Mouse (Mus musculus): ENCODE measurements around the gene Dennd1a. TPM values are rescaled to one million over a fixed set of nuclear protein-coding genes. Genes with fewer than 3 reads are reported as not detected.

Dennd1a gene
- polyA plus RNA-seq, 1 experiment = 7.7 TPM

DNA sequence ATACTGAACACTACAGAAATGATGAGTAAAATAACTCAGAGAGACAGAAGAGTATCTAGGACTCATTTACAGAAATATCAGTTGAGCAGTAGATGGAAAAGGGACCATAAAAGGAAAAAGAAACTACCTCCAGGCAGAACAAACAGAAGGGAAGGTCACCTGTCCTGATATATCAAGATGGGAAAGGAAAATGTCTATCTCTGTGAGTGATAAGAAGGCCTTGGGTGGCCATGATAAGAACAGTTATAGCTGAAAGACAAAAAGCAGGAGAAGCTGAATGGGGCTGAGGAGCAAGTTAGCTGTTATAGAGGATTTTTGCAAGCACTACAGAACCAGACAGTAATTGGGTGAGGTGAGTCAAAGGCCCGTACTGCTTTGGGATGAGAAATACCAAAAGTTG, 155.7 kb downstream of the Dennd1a start:
- Histone ChIP-seq H3K79me2 (ENCODE audit: control insufficient read depth, insufficient read depth) (no peaks in the 10 kb centered on the region), H3K27me3 (ENCODE audit: control insufficient read depth, insufficient read depth, insufficient read length) (no peaks in the 10 kb centered on the region), H3ac (ENCODE audit: control insufficient read depth, insufficient read length, low read depth) (no peak overlapping the region), H3K4me3 (ENCODE audit: insufficient read depth, poor library complexity, severe bottlenecking) (no peak overlapping the region), H3K79me3 (ENCODE audit: low read depth) (no peaks in the 10 kb centered on the region), H3K36me3 (ENCODE audit: control insufficient read depth, insufficient read depth) (no peaks in the 10 kb centered on the region)
- TF ChIP-seq CTCF (IDR thresholded peaks at IDR 0.05; ENCODE audit: control insufficient read depth, insufficient read depth, insufficient read length) (no peak), USF1 (IDR thresholded peaks at IDR 0.05; ENCODE audit: low read depth) (no peak)

GRCm38 (mm10) chr2:38129961-38130802, 157.0 kb downstream of the Dennd1a start:
- Histone ChIP-seq H3K27me3 (ENCODE audit: control insufficient read depth, insufficient read depth, insufficient read length) (no peaks in the 10 kb centered on the region), H3K79me3 (ENCODE audit: low read depth) (no peaks in the 10 kb centered on the region), H3K36me3 (ENCODE audit: control insufficient read depth, insufficient read depth) (no peaks in the 10 kb centered on the region), H3ac (ENCODE audit: control insufficient read depth, insufficient read length, low read depth) (no peak overlapping the region), H3K4me3 (ENCODE audit: insufficient read depth, poor library complexity, severe bottlenecking) (no peak overlapping the region), H3K79me2 (ENCODE audit: control insufficient read depth, insufficient read depth) (no peaks in the 10 kb centered on the region)
- TF ChIP-seq CEBPB (IDR thresholded peaks at IDR 0.05; ENCODE audit: low read depth) (no peak), MYOG (IDR thresholded peaks at IDR 0.05; ENCODE audit: control insufficient read depth, extremely low read depth, insufficient read length) (no peak), MYOD1 (IDR thresholded peaks at IDR 0.05; ENCODE audit: control insufficient read depth, insufficient read length, low read depth) (no peak), FOSL1 (IDR thresholded peaks at IDR 0.05; ENCODE audit: insufficient read depth, low read length, poor library complexity, severe bottlenecking) (no peak), MAX (IDR thresholded peaks at IDR 0.05) (no peak), CTCF (IDR thresholded peaks at IDR 0.05; ENCODE audit: control insufficient read depth, insufficient read depth, insufficient read length) (no peak), USF1 (IDR thresholded peaks at IDR 0.05; ENCODE audit: low read depth) (no peak)

GRCm38 (mm10) chr2:38126383-38126732, 160.8 kb downstream of the Dennd1a start:
- Histone ChIP-seq H3K4me3 (ENCODE audit: insufficient read depth, poor library complexity, severe bottlenecking) (no peak overlapping the region), H3K27me3 (ENCODE audit: control insufficient read depth, insufficient read depth, insufficient read length) (no peaks in the 10 kb centered on the region), H3K79me2 (ENCODE audit: control insufficient read depth, insufficient read depth) (no peaks in the 10 kb centered on the region), H3K36me3 (ENCODE audit: control insufficient read depth, insufficient read depth) (peaks cover 4% of the 10 kb centered on the region), H3ac (ENCODE audit: control insufficient read depth, insufficient read length, low read depth) (no peak overlapping the region), H3K79me3 (ENCODE audit: low read depth) (no peaks in the 10 kb centered on the region)
- TF ChIP-seq CTCF (IDR thresholded peaks at IDR 0.05; ENCODE audit: control insufficient read depth, insufficient read depth, insufficient read length) (no peak), USF1 (IDR thresholded peaks at IDR 0.05; ENCODE audit: low read depth) (no peak), MYOD1 (IDR thresholded peaks at IDR 0.05; ENCODE audit: control insufficient read depth, insufficient read length, low read depth) (no peak), MAX (IDR thresholded peaks at IDR 0.05) (no peak), MYOG (IDR thresholded peaks at IDR 0.05; ENCODE audit: control insufficient read depth, extremely low read depth, insufficient read length) (no peak), FOSL1 (IDR thresholded peaks at IDR 0.05; ENCODE audit: insufficient read depth, low read length, poor library complexity, severe bottlenecking) (no peak), CEBPB (IDR thresholded peaks at IDR 0.05; ENCODE audit: low read depth) (no peak)

- Histone ChIP-seq H3K79me2 (ENCODE audit: control insufficient read depth, insufficient read depth) (no peaks in the 10 kb centered on the region), H3K36me3 (ENCODE audit: control insufficient read depth, insufficient read depth) (peaks cover 4% of the 10 kb centered on the region), H3K4me3 (ENCODE audit: insufficient read depth, poor library complexity, severe bottlenecking) (no peak overlapping the region), H3ac (ENCODE audit: control insufficient read depth, insufficient read length, low read depth) (no peak overlapping the region), H3K79me3 (ENCODE audit: low read depth) (no peaks in the 10 kb centered on the region), H3K27me3 (ENCODE audit: control insufficient read depth, insufficient read depth, insufficient read length) (no peaks in the 10 kb centered on the region)
- TF ChIP-seq FOSL1 (IDR thresholded peaks at IDR 0.05; ENCODE audit: insufficient read depth, low read length, poor library complexity, severe bottlenecking) (no peak), USF1 (IDR thresholded peaks at IDR 0.05; ENCODE audit: low read depth) (no peak), MAX (IDR thresholded peaks at IDR 0.05) (no peak), CTCF (IDR thresholded peaks at IDR 0.05; ENCODE audit: control insufficient read depth, insufficient read depth, insufficient read length) (no peak), MYOG (IDR thresholded peaks at IDR 0.05; ENCODE audit: control insufficient read depth, extremely low read depth, insufficient read length) (no peak), CEBPB (IDR thresholded peaks at IDR 0.05; ENCODE audit: low read depth) (no peak), MYOD1 (IDR thresholded peaks at IDR 0.05; ENCODE audit: control insufficient read depth, insufficient read length, low read depth) (no peak)
These were observed 161.4 kb downstream of the Dennd1a start for GRCm38 (mm10) chr2:38125671-38126382.

GRCm38 (mm10) chr2:38124727-38125126, 162.5 kb downstream of the Dennd1a start:
- H3K36me3 ChIP-seq (ENCODE audit: control insufficient read depth, insufficient read depth) = peaks cover 4% of the 10 kb centered on the region
- H3ac ChIP-seq (ENCODE audit: control insufficient read depth, insufficient read length, low read depth) = no peak overlapping the region
- H3K27me3 ChIP-seq (ENCODE audit: control insufficient read depth, insufficient read depth, insufficient read length) = no peaks in the 10 kb centered on the region
- no peaks in the 10 kb centered on the region for H3K79me2 ChIP-seq (ENCODE audit: control insufficient read depth, insufficient read depth)
- no peak overlapping the region for H3K4me3 ChIP-seq (ENCODE audit: insufficient read depth, poor library complexity, severe bottlenecking)
- no peak for TF ChIP-seq MAX (IDR thresholded peaks at IDR 0.05)
- TF ChIP-seq MYOD1 (IDR thresholded peaks at IDR 0.05; ENCODE audit: control insufficient read depth, insufficient read length, low read depth) = no peak
- TF ChIP-seq CTCF (IDR thresholded peaks at IDR 0.05; ENCODE audit: control insufficient read depth, insufficient read depth, insufficient read length) = no peak
- no peak for TF ChIP-seq MYOG (IDR thresholded peaks at IDR 0.05; ENCODE audit: control insufficient read depth, extremely low read depth, insufficient read length)
- TF ChIP-seq FOSL1 (IDR thresholded peaks at IDR 0.05; ENCODE audit: insufficient read depth, low read length, poor library complexity, severe bottlenecking) = no peak
- TF ChIP-seq CEBPB (IDR thresholded peaks at IDR 0.05; ENCODE audit: low read depth) = no peak
- no peak for TF ChIP-seq USF1 (IDR thresholded peaks at IDR 0.05; ENCODE audit: low read depth)
- H3K79me3 ChIP-seq (ENCODE audit: low read depth) = no peaks in the 10 kb centered on the region

All from C2C12 (cell line).